Mouse (Mus musculus) left cerebral cortex, adult 9 months (tissue): Measurements from ENCODE around the gene Ebf1.
A peak's percentile ranks its signal among the peaks of the same experiment; 100 is the strongest.

Experiments used
- DNase-seq, 2 experiments: peaks; one replicate each; pipeline ENCODE4 v3.0.0; 2022; ENCODE audit warnings: low spot score in 2 of 2

Ebf1 gene

GRCm38 (mm10) chr11:44833351-44833996, 216.4 kb downstream of the Ebf1 start:
- DNase-seq: peak in 1 of 2 experiments; percentile 8

DNA sequence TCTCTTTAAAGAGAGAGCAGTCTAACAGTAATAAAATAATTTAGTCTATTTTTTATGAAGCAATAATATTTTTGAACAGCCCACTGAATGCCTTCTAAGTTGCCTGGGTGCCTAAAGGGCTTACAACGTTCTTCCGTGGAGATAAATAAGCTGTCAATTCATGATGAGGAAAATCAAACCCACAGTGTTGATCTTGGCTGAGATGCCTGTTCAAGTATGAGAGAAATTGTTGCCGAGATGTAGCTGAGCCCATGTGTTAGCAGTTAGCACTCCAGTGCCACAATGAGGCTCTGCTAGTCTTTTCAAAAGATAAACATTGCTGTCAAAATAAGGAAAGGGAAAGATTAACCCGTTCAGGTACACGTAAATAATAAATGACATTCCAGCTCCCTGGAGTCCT, 218.0 kb downstream of the Ebf1 start:
- no peak for DNase-seq

DNA sequence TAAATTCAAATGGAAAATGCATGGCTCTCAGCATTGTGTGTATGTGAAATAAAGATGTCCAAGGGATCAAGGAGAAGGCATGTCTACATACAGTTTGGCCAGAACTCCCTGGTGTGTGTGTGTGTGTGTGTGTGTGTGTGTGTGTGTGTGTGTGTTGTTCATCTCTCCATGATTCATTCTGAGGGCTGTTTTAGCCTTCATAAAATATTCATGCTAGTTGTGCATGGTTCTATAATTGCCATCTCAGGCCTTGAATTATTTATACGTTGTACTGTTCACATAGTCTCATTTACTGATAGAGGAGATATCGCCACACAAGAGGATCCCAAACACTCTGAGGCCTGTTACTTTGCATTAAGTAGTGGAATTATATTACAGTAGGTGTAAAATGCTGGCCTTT, 220.5 kb downstream of the Ebf1 start:
- no peak for DNase-seq

DNA sequence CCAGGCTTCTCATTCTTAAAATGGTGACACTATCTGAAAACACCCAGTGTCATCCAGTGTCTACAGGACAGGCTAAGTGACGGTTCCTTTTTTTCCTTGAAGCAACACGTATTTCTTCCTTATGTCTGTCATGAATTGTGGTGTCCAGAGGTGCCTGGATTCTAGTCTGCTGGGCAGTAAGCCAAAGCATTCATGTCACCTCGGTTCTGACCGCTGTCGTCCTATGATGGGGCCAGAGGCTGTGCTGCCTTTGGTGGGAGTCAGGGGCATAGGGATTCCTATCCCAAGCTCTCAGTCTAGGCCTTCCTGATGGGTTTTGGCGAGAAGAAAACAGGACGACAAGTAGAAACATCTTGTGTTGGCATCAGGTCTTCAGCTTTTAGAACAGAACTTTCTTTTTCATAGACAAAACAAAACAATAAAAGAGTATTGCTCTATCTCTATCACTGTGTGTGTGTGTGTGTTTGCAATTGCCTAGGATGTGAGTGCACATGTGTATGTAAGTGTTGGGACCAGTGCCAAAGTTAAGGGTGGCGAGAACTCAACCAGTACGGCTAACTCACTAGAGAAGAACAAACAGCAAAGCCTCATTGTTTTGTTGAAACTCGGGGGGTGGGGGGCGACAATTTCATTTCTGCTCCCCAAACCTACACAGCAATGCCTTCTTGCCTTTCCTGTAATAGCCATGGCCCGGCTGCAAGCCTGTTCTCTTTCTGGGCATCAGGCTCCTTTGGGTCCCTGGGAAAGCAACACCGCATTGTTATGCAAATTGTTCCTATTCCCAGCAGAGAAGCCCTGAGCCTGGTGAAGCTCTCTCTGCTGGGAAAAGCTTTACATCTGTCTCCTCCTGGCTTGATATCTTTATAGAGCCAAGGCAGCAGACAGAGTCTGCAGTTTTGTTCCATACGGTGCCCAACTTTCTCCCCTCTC, 224.3 kb downstream of the Ebf1 start:
- no peak for DNase-seq

DNA sequence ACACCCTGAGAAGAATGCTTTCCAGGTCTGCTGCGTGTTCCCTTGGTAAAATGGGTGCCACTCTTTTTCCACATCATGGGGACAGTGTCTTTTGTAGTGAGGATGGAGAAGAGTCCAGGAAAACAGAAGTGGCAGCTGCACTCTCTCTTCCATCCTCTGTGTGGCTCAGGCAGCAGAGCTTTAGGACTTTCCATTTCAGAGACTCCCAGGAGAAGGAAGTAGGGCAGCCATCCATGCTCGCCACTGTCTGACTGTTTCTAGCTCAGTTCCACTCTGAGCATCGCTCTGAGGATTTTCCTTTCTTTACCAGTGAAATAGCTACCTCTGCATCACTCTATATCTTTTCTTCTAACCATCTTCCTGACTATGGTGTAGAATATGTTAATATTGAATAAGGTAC, 234.8 kb downstream of the Ebf1 start:
- no peak for DNase-seq

DNA sequence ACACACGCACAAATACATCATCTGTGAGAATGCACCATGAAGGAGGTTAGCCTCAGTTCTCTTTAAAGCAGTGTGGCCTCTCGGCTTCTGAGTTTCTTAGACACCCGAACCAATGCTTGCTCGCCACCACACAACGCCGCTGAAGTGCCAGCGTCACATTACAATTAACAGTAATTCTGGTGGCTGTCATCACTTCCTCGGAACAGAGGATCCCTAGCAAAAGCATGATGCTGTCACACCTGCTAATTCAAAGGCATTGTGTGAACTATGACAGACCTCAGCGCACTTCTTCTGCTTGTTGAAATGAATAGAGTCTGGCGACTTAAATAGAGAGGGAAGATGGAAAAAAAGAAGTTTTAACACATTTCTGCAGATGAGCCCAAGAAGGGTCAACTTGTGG, 235.8 kb downstream of the Ebf1 start:
- no peak for DNase-seq

- DNase-seq: peak in 1 of 2 experiments; percentile 20
These were observed 237.4 kb downstream of the Ebf1 start for GRCm38 (mm10) chr11:44854496-44854895.

- no peak for DNase-seq
These were observed 244.0 kb downstream of the Ebf1 start for GRCm38 (mm10) chr11:44861108-44861507.

DNA sequence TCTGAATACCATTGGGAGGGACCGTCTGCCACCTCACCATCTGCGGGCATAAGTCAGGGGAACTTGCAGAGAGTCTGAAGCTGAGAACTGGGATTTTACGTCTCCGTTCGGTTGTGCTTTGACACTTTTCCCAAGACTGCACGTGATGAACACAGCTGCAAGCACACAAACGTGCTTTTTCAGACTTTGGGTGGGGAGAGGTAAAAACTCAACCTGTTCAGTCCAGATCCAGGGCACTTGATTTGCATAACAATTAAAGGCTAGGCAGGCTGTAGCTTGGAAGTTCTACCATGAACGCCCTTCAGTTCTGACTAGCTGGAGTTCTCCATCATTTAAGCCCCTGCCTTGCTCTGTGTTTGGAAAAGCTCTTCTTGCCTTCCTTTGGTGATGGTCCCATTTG, 246.8 kb downstream of the Ebf1 start:
- DNase-seq: no peak

GRCm38 (mm10) chr11:44866476-44867149, 249.5 kb downstream of the Ebf1 start:
- DNase-seq: no peak

DNA sequence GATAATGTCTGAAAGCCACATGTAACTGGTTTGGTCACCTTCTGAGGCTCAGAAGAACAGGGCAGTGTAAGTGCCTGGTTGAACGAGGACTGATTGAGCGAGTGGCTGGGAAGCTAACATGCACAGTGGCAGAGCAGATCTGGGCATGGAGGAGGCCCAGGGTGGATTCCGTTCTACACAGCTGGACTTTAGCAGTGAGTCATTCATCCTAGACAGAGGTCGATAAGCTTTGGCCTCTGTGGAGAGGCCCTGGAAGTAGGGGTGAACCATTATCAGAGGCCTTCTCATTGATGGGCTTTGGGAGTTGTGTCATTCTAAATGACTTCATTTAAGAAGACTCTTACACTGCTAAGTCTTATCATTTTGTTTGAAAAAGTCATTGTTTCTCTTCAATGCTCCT, 250.3 kb downstream of the Ebf1 start:
- no peak for DNase-seq

GRCm38 (mm10) chr11:44873876-44874275, 256.8 kb downstream of the Ebf1 start:
- DNase-seq: no peak

- no peak for DNase-seq
These were observed 258.1 kb downstream of the Ebf1 start for GRCm38 (mm10) chr11:44875171-44875570.

GRCm38 (mm10) chr11:44881056-44881683, 264.1 kb downstream of the Ebf1 start:
- DNase-seq: no peak

GRCm38 (mm10) chr11:44882476-44882970, 265.4 kb downstream of the Ebf1 start:
- DNase-seq: no peak

DNA sequence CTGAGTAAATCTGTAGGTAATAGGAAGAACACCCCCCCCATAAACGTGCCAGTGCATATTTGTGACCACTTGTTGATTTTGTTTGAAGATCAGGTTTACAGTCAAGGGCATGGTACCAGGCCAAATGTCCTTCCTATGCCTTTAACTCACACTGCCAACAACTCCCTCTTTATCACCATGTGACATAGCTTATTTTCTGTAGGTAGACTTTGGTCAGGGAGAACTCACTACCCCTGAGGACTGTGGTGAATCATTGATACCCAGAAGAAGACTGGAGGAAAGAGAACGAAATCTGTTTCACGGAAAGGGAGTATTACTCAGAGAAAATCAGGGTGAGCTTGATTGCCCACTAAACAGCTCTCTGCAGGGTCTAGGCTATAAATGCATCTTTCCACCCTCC, 267.2 kb downstream of the Ebf1 start:
- DNase-seq: no peak

GRCm38 (mm10) chr11:44886897-44887296, 269.8 kb downstream of the Ebf1 start:
- no peak for DNase-seq

- no peak for DNase-seq
These were observed 270.6 kb downstream of the Ebf1 start for GRCm38 (mm10) chr11:44887691-44888090.

- DNase-seq: no peak
These were observed 271.3 kb downstream of the Ebf1 start for GRCm38 (mm10) chr11:44888390-44888789.

DNA sequence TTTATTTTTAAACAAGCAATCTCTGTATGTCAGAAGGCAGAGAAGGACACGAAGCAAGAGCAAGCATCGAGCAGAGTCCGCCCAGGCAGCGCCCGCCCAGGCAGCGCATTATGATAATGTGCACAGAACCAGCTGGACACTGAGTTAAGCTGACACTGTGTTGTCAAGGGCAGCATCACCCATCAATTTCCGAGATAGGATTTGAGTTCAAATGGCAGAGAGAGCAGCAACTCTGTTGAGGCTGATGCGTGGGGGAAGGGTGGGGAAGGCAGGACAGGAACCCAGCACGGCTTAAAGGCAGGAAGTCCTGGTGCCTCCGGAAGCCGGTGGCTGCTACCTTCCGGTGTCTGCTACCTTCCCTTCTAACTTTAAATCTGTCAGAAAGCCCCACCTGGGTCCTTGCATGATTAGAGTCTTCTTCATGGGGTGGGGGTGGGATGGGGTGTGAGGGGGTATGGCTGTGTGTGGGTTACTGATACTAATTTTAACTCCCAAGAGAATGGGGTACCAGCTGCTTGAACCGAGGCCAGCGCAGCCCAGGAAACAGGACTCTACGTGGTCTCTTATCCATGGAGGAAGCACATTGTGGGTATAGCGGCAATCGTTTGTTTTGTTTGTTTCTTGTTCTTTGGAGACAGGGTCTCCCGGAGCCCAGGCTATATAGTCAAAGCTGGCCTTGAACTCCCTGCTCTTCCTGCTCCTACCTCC, 275.9 kb downstream of the Ebf1 start:
- DNase-seq: no peak

DNA sequence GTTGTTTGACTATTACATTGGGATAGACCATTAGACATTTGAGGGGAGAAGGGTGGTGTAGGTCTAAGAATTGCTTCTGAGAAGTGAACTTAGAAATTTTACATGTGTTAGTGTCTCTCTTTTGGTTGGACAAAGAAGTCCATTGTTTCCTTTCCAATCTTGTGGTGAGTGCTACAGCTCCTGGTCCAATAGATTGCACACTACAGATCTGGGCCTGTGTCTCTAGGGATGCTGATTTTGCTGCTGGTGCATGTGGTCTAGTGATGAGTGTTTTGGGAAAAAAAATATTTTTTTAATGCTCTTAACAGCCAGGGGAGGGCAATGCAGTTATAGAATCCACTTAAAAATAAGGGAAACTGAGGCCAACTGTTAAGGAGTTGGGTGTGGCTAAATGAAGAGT, 276.9 kb downstream of the Ebf1 start:
- DNase-seq: no peak
